Mouse (Mus musculus) cerebellum, adult 9-10 months (tissue): ENCODE results near the gene Habp2.
"Not testable (repeated sequence)": the region's sequence is repeated elsewhere in the genome, so short reads cannot be mapped to it uniquely, and the experiment has no call there.

ENCODE experiments used
- DNase-seq: peaks from one replicate; pipeline ENCODE4 v3.0.0; 2022

The Habp2 gene

DNA sequence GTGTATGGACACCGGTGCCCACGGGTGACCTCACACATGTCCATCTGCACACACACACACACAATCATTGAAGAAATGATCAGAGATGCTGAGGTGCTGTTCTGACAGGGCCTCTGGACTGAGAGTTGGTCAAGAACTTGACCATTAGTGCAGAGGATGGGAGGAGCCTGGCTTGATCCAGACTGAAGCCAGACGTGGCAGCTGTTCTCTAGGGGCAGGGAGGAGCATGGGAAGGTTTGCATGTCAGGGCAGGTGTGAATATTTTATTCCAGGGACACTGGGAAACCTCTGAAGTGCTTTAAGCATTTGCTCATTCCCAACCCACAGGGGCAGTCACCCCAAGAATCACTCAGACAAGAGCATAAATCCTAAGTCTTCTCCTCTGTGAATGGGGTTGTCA, 10.3 kb downstream of the Habp2 start:
- DNase-seq, result no peak

DNA sequence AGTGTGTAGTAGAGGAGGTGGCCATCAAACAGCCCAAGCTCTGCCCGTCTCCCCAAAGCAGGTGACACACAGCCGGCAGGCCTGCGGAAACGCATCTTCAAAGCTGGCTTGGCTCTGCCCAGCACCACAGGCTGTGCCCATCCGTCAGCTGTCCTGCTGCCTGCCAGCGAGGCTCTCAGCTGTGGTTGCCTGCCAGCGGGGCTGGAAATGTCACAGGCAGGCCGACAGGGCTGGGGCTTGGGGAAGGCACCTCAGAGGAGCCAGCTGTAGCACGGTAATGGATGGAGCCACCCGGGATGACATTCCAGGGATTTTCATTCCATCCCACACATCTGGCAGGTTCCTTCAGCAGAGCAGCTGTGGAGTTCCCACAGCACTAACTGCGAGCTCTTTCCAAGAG, 13.9 kb downstream of the Habp2 start:
- no peak for DNase-seq

DNA sequence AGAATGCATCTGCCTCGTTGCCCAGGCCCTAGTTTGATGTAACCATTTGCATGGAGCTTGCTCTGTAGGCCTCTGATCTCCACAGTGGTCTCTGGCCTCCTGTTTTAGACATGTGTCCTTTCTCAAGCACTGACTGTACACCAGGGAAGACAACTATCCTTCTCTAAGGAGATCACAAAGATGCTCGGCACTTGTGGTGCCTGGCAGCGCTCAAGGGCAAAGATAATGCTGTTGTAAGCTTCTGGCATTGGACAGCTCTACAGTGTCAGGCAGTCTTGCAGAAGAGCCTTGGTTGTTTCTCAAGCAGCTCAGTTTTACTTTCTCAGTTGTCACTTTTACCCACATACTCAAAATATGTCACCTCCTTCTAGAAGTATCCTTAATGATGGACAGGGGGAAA, 29.6 kb downstream of the Habp2 start:
- DNase-seq, result no peak

- no peak for DNase-seq
These were observed 32.3 kb downstream of the Habp2 start for GRCm38 (mm10) chr19:56319219-56319618.

DNA sequence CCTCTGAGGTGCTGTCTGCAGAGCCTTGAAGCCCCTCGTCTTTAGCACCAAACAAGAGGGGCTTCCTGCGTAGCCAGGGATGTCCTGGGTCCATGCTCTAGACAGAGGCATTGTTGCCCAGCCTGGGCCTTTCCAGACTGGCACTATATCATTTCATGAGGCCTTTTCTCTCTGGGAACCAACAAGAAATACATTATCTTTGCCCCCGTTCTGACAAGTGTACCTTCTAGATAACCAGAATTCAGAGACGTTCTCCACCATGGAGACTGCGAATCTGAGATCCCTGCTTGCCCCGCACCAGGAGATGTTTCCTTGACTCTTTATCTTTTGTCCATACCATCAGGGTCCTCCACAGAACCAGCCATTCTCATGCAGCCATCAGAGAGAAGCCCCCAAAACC, 32.7 kb downstream of the Habp2 start:
- DNase-seq, result no peak

GRCm38 (mm10) chr19:56320186-56320860, 33.4 kb downstream of the Habp2 start:
- DNase-seq, result no peak

GRCm38 (mm10) chr19:56321303-56321920, 34.5 kb downstream of the Habp2 start:
- DNase-seq, result no peak

GRCm38 (mm10) chr19:56325676-56326075, 38.7 kb downstream of the Habp2 start:
- DNase-seq, result no peak

DNA sequence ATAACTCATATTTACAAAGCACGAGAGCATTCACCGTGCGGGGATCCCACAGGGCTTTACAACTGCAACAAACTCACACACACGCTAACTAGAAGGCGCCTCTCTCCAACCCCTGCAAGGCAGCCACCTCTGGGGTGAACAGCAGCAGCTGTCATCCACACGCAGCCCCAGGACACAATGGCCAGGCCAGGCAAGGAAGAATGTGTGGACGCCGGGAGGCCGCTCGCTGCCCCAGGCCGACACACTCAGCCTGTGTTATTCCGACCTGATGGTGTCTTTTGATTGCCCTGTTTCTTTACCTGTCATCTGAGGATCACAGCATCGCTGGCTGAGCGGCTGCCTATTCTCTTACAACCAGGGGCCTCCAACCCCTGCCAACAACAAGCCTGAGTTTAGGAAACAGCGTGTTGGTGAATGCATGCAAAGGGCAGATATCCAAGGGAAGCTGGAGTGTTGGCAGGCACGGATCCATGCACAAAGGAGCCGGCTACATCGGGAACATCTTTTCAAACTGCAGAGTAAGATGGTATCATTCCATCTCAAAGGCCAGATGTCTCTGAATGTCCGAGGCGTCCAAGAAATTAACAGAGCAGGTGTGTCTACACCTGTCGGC, 39.4 kb downstream of the Habp2 start:
- no peak for DNase-seq

GRCm38 (mm10) chr19:56336321-56336720, 49.4 kb downstream of the Habp2 start:
- DNase-seq, result no peak

DNA sequence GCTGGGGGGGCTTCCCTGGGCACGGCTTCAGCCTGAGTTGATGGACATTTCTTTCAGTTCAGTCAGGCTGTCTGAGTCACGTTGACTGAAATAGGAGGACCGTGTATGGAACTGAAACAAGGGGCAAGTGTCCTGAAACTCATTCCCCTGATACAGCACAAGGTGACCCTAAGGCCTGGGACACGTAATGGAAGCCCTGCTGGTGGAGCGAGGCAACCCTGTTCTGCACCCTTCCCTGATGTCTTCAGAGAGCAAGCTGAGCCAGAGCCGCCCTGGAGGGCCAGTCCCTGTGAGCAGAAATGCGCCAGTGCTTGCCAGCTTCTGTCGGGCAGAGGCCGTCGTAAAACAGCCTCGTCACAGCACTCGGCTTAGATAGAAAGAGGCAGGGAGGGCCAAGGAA, 49.9 kb downstream of the Habp2 start:
- no peak for DNase-seq

DNA sequence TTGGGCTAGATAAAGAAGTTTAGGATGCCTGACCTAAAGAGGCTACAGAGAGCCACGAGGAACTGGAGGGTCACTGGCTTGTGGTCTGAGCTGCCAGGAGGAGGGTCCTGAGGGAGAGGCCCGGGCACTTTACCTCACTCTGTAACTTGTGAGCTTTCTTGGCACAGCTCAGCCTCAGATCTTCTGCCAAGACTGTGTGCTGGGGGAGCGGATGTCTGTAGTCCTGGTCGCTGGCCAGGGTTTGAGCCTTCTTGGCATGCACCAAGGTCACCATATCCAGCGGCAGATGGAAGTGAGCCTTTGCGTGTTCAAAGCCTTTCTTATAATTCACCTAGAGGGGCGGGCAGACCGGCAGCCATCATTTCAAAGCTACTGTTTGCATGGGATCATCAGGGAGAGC, 55.1 kb downstream of the Habp2 start:
- DNase-seq, result peak; percentile 29

DNA sequence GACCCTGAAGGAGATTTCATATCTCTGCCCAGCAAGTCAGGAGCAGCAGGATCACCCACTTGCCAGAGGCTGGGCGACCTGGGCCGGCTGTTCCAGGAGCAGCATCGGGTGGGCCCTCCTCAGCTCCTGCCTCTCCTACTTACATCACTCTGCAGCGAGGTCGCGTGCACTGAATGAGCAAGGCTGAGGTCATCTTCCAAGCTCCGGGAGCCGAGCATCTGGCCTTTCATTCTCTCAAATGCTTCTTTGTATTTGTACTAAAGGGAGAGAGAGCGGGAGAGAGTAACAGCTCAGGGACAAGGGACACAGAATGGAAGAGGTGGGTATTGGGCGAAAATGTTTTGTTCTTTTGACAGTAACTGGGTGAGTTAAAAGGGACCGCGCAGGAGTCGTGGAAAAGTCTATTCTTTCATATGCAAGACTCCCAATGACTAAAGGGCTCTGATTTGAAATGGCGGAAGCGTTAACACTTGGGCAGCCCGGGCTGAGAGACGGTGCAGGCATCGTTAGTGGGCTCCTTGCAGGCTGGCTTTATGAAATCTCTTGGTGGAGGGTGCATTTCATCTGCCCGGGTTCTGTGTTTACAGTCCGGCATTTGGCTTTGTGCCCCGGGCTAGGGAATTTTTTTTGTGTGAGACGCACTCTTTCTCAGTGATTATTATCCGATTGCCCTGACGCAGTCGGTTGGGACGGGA, 57.1 kb downstream of the Habp2 start:
- peak; percentile 15 for DNase-seq

DNA sequence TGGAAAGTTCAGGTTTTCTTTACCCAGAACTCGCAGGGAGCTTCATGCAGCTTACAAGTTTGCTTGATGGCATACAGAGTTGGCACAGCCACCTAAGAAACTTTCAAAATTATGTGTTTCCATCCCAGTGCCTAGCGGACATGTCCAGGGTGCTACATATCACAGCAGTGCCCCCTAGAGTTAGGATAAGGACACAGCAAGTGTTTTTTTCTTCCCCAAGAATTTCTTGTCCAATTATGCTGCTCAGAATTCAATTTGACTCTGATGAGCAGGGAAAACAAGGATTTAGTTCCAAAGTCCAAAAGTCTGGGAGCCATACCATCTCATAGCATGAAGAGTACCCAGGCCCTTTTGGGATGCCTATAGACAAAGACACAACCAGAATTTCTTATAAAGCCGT, 59.1 kb downstream of the Habp2 start:
- DNase-seq, result peak; percentile 41

DNA sequence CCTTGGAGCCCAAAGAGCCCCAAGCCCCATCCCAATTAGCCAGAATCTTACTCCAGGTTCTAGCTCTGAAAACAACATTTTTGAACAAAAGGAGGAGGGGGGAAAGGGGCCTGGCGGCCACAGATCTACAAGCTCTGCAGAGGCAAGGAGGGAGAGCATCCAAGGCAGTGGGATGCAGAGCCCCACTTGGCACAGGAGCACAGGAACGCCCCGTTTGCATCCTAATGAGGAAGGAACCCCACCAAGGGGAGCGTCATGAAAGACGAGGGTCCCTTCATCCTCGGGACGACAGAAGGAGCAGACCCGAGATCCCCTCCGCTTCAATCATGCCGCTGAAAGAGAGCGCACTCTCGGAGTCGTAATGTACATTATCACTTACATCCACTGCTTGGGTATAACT, 59.8 kb downstream of the Habp2 start:
- no peak for DNase-seq

- no peak for DNase-seq
These were observed 62.4 kb downstream of the Habp2 start for GRCm38 (mm10) chr19:56349295-56349694.

DNA sequence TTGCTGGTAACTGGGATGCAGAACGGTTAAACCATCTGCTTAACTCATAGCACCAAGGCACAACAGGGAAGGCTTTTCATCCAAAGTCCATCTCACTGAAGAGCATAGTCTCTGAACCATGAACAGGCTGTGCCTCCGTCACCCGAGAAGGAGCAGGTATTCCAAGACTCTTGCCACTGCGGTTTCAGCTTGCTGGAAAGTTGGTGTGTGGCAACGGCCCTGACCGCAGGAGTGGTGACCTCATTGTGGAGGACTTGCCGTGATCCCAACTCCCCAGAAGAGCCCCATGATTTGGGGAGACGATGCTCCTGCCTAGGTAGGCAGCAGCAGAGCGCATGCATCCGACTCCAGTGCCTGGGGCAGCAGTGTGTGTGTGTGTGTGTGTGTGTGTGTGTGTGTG, 66.8 kb downstream of the Habp2 start:
- DNase-seq, result no peak

GRCm38 (mm10) chr19:56355201-56355600, 68.3 kb downstream of the Habp2 start:
- DNase-seq, result no peak

DNA sequence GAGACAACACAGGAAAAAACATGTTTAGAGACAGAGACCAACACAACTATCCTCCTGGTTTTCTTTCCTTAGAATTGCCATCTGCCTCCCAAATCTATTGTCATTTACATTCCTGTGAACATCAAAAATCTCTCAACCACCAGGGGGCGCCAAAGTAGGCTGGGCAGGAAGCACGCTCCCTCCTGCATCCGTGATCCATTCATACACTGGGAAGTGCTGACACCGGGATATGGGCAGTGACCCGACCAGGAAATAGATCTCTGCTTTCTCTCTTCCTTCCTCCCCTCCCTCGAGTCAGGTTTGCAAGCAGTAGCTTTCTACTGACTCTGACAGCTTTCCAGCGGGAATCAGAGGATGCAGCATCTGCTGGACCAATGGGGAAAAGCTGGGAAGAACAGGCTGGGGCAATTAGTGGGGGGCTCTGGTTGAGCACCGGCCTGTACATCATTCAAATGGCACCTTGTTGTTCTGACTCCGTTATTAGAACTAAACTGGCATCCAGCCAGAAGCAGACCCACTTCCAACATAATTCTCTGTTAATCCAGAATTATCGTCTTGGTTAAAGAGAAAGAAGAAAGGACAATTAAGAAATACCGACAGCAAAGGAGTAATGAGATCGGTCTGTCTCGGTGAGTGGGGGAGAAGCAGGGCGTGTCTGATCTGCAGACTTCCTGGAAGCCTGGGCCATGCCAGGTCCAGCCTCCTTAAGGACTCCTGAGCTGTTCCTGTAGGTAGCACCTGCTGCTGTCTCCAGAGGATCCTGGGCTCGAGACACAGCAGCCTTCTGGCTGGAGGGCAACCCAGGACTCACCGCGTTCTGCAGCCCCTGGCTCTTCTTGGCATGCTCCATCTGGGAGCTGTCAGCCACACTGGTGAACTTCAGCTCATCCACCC, 69.8 kb downstream of the Habp2 start:
- peak; percentile 25 for DNase-seq

GRCm38 (mm10) chr19:56357374-56357708, 70.4 kb downstream of the Habp2 start:
- DNase-seq, result not testable (repeated sequence)

GRCm38 (mm10) chr19:56358890-56359289, 72.0 kb downstream of the Habp2 start:
- no peak for DNase-seq

DNA sequence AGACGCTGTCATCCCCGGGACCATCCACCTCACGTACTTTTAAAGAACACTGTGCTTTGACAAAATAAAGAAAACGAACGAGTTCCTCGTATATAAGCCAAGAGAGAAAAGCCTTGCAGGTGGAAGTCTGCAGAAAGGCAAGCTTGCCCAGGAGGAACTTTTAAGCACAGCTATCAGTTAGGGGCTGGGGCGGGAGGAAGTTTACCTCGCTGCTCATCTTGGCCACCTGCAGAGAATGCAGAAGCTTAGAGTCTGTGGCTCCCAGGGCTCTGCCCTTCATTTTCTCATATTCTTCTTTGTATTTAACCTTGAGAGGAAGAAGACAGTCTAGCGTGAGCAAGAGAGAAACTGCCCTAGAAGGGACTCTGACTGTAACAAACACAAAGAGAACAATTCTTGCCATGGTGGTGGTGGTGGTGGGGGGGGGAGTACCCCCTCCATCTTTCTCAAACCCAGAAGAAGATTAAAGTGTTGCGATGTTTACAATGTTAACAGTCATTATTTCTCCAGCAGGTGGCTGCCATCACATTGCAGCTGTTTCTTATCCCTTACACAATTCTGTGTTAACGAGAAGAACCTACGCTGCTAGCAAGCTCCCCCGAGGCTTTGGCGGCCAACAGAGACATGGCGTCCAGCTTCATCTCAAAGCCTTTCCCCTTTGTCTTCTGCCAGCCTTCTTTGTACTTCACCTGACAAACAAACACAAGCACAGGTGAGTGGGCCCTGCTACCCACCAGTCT, 77.0 kb downstream of the Habp2 start:
- DNase-seq, result no peak
